34 mouse cellular contexts compared by ENCODE assay signal in genomic region chr11:118963926-118964325, GRCm38 (mm10). TPM values are rescaled to one million over a fixed set of nuclear protein-coding genes. Genes with fewer than 3 reads are reported as not detected.
DNase-seq lines count a peak whose midpoint lies in the region; ATAC-seq and TF ChIP-seq lines count a peak whose summit lies in the region.
"Had no signal": no experiment of that assay in that cellular context is flagged by ENCODE, and none has a peak within 500 bp of the region (broad histone marks: within the 10 kb centered on the region; RNA-seq: fewer than 3 reads in every experiment).

No protein-coding gene starts in this region.

- H3K27ac ChIP-seq in forebrain, embryonic 14.5 days (ENCODE audit: low read depth, low read length), result peak overlapping the region; percentile 22; the same call in 1 of the 2 replicates
- no peak overlapping the region for H3K27ac ChIP-seq in forebrain, postnatal 0 days (ENCODE audit: low read depth, low read length)
- H3K27ac ChIP-seq in forebrain, embryonic 15.5 days (replicated peaks), result peak overlapping the region; percentile 44; the same call in 1 of the 2 replicates
- no peak overlapping the region for H3K27ac ChIP-seq in neural tube, embryonic 15.5 days (replicated peaks)
- H3K27ac ChIP-seq: embryonic facial prominence, embryonic 15.5 days; heart, embryonic 10.5 days; heart, embryonic 15.5 days; hindbrain, embryonic 12.5 days; kidney, postnatal 0 days; limb, embryonic 13.5 days; lung, embryonic 15.5 days; midbrain, embryonic 12.5 days; neural tube, embryonic 13.5 days had no signal

- no peak for ATAC-seq in forebrain, embryonic 14.5 days
- no peak for ATAC-seq in forebrain, postnatal 0 days
- 0 out of 2 replicates have a peak, but pooled peaks have one; percentile 8 for ATAC-seq in forebrain, embryonic 15.5 days (replicated peaks)
- no peak for ATAC-seq in neural tube, embryonic 15.5 days (ENCODE audit: low FRiP score)
- ATAC-seq: CD4-positive, CD25-positive, alpha-beta regulatory T cell, adult 4 months; intestine, embryonic 16.5 days had no signal

- no peaks in the 10 kb centered on the region for H3K36me3 ChIP-seq in forebrain, embryonic 14.5 days (ENCODE audit: control insufficient read depth, insufficient read depth, low read length)
- H3K36me3 ChIP-seq in forebrain, postnatal 0 days (ENCODE audit: insufficient read depth), result no peaks in the 10 kb centered on the region
- H3K36me3 ChIP-seq in E14TG2a.4 (ENCODE audit: insufficient read depth, low read length), result no peaks in the 10 kb centered on the region
- H3K36me3 ChIP-seq in forebrain, embryonic 15.5 days, result no peaks in the 10 kb centered on the region
- H3K36me3 ChIP-seq in neural tube, embryonic 15.5 days, result no peaks in the 10 kb centered on the region
- H3K36me3 ChIP-seq: embryonic facial prominence, embryonic 15.5 days; heart, embryonic 10.5 days; heart, embryonic 15.5 days; hindbrain, embryonic 12.5 days; limb, embryonic 13.5 days; lung, embryonic 15.5 days; midbrain, embryonic 12.5 days; neural tube, embryonic 13.5 days had no signal

- DNase-seq in cerebellum, adult 9-11 months, result peak; percentile 57
- no peak for DNase-seq in cerebellum, adult 11-12 months
- no peak for DNase-seq in forebrain, embryonic 14.5 days (ENCODE audit: low spot score)
- no peak for DNase-seq in forebrain, postnatal 0 days
- DNase-seq: adrenal gland, postnatal 25 days; gastrocnemius, postnatal 25 days; heart, adult 11 months; kidney, adult 8-10 months; kidney, postnatal 4 days had no signal

- no peak for TF ChIP-seq CTCF in forebrain, postnatal 0 days (IDR thresholded peaks at IDR 0.05; ENCODE audit: low read depth)
- no peak for TF ChIP-seq CTCF in E14TG2a.4 (conservative IDR thresholded peaks at IDR 0.05; ENCODE audit: low read length)

- H3K9ac ChIP-seq in forebrain, embryonic 14.5 days (ENCODE audit: low read length), result no peak overlapping the region
- H3K9ac ChIP-seq in forebrain, postnatal 0 days, result no peak overlapping the region
- H3K9ac ChIP-seq in forebrain, embryonic 15.5 days (replicated peaks), result no peak overlapping the region
- H3K9ac ChIP-seq in neural tube, embryonic 15.5 days (replicated peaks), result no peak overlapping the region
- H3K9ac ChIP-seq: embryonic facial prominence, embryonic 15.5 days; heart, embryonic 15.5 days; hindbrain, embryonic 12.5 days; limb, embryonic 13.5 days; lung, embryonic 15.5 days; midbrain, embryonic 12.5 days; neural tube, embryonic 13.5 days had no signal

- H3K4me3 ChIP-seq in forebrain, embryonic 14.5 days (ENCODE audit: low read depth, low read length), result no peak overlapping the region
- H3K4me3 ChIP-seq in forebrain, postnatal 0 days (ENCODE audit: low read depth, low read length), result no peak overlapping the region
- H3K4me3 ChIP-seq in E14TG2a.4 (replicated peaks; ENCODE audit: low read length), result peak overlapping the region; percentile 32; the same call in 1 of the 2 replicates
- H3K4me3 ChIP-seq in forebrain, embryonic 15.5 days, result no peak overlapping the region
- no peak overlapping the region for H3K4me3 ChIP-seq in neural tube, embryonic 15.5 days (replicated peaks)
- H3K4me3 ChIP-seq: embryonic facial prominence, embryonic 15.5 days; heart, embryonic 10.5 days; heart, embryonic 15.5 days; hindbrain, embryonic 12.5 days; limb, embryonic 13.5 days; lung, embryonic 15.5 days; midbrain, embryonic 12.5 days; neural tube, embryonic 13.5 days had no signal

- WGBS in forebrain, embryonic 14.5 days, result 73% methylated on average over 5 of the region's 5 CpGs
- 68% methylated on average over 5 of the region's 5 CpGs for WGBS in forebrain, postnatal 0 days
- 70% methylated on average over 5 of the region's 5 CpGs for WGBS in forebrain, embryonic 15.5 days
- 72% methylated on average over 5 of the region's 5 CpGs for WGBS in neural tube, embryonic 15.5 days

- H3K27me3 ChIP-seq in forebrain, embryonic 14.5 days (replicated peaks; ENCODE audit: control insufficient read depth, insufficient read depth, low read length), result no peaks in the 10 kb centered on the region
- H3K27me3 ChIP-seq in forebrain, postnatal 0 days (ENCODE audit: insufficient read depth, low read length), result no peaks in the 10 kb centered on the region
- H3K27me3 ChIP-seq in E14TG2a.4 (ENCODE audit: insufficient read depth, low read length), result peaks cover 23% of the 10 kb centered on the region
- H3K27me3 ChIP-seq in forebrain, embryonic 15.5 days, result no peaks in the 10 kb centered on the region
- no peaks in the 10 kb centered on the region for H3K27me3 ChIP-seq in neural tube, embryonic 15.5 days (replicated peaks)
- H3K27me3 ChIP-seq: hindbrain, embryonic 12.5 days; limb, embryonic 13.5 days; lung, embryonic 15.5 days; neural tube, embryonic 13.5 days had no signal

- peaks cover 18% of the 10 kb centered on the region for H3K4me1 ChIP-seq in forebrain, embryonic 14.5 days (ENCODE audit: control insufficient read depth, insufficient read depth, low read length)
- H3K4me1 ChIP-seq in forebrain, postnatal 0 days (ENCODE audit: insufficient read depth), result peaks cover 7% of the 10 kb centered on the region
- peaks cover 21% of the 10 kb centered on the region for H3K4me1 ChIP-seq in E14TG2a.4 (replicated peaks; ENCODE audit: low read depth, low read length)
- peaks cover 24% of the 10 kb centered on the region for H3K4me1 ChIP-seq in forebrain, embryonic 15.5 days
- peaks cover 18% of the 10 kb centered on the region for H3K4me1 ChIP-seq in neural tube, embryonic 15.5 days
- H3K4me1 ChIP-seq: heart, embryonic 10.5 days; heart, embryonic 15.5 days; lung, embryonic 15.5 days had no signal

- no peaks in the 10 kb centered on the region for H3K9me3 ChIP-seq in forebrain, embryonic 14.5 days (replicated peaks; ENCODE audit: control insufficient read depth, low read length)
- H3K9me3 ChIP-seq in forebrain, postnatal 0 days (ENCODE audit: low read length), result no peaks in the 10 kb centered on the region
- H3K9me3 ChIP-seq in E14TG2a.4 (ENCODE audit: low read length), result no peaks in the 10 kb centered on the region
- H3K9me3 ChIP-seq in forebrain, embryonic 15.5 days, result no peaks in the 10 kb centered on the region
- no peaks in the 10 kb centered on the region for H3K9me3 ChIP-seq in neural tube, embryonic 15.5 days (replicated peaks)
- H3K9me3 ChIP-seq: embryonic facial prominence, embryonic 15.5 days; heart, embryonic 10.5 days; heart, embryonic 15.5 days; hindbrain, embryonic 12.5 days; limb, embryonic 13.5 days; lung, embryonic 15.5 days; midbrain, embryonic 12.5 days; neural tube, embryonic 13.5 days had no signal

- no peak overlapping the region for H3K4me2 ChIP-seq in forebrain, embryonic 14.5 days (ENCODE audit: low read length)
- no peak overlapping the region for H3K4me2 ChIP-seq in forebrain, postnatal 0 days (ENCODE audit: low read depth)
- H3K4me2 ChIP-seq in forebrain, embryonic 15.5 days (replicated peaks), result no peak overlapping the region
- no peak overlapping the region for H3K4me2 ChIP-seq in neural tube, embryonic 15.5 days
- H3K4me2 ChIP-seq: embryonic facial prominence, embryonic 15.5 days; heart, embryonic 15.5 days; hindbrain, embryonic 12.5 days; limb, embryonic 13.5 days; liver, embryonic 11.5 days; lung, embryonic 15.5 days; midbrain, embryonic 12.5 days; neural tube, embryonic 13.5 days had no signal

RNA-seq across cellular contexts. Expression of gene Enpp7, which starts 24.1 kb away (rescaled TPM):
- polyA plus RNA-seq in forebrain, embryonic 14.5 days (2014; fragmentation: Nextera tagmentation; extraction: Ambion mirVana), result not detected in 2 replicates
- total RNA-seq in forebrain, postnatal 0 days (2014; rRNA removed), result not detected in 2 replicates
- polyA plus RNA-seq in forebrain, postnatal 0 days (2015; fragmentation: Nextera tagmentation; extraction: Ambion mirVana), result not detected in 2 replicates
- not detected in 2 replicates for polyA plus RNA-seq in forebrain, embryonic 15.5 days (2015; fragmentation: Nextera tagmentation; extraction: Ambion mirVana)
- not detected in 2 replicates for polyA plus RNA-seq in neural tube, embryonic 15.5 days (2015; fragmentation: Nextera tagmentation; extraction: Ambion mirVana)
- total RNA-seq: adrenal gland, adult 18-20 months; adrenal gland, postnatal 25 days; gastrocnemius, adult 18-20 months; gastrocnemius, postnatal 25 days; heart, postnatal 25 days; left cerebral cortex, postnatal 14 days; megakaryocyte, adult 5-6 weeks had no signal
- polyA plus RNA-seq: CD4-positive, CD25-positive, alpha-beta regulatory T cell, adult 4 months; cortical plate, adult 2 months; embryonic facial prominence, embryonic 15.5 days; heart, embryonic 10.5 days; heart, embryonic 15.5 days; hindbrain, embryonic 12.5 days; kidney, postnatal 0 days; limb, embryonic 13.5 days; liver, embryonic 11.5 days; liver, embryonic 16.5 days; lung, embryonic 15.5 days; midbrain, embryonic 12.5 days; neural tube, embryonic 13.5 days; stomach, embryonic 14.5 days; testis, adult 2 months; thymus, postnatal 0 days had no signal

RNA-seq across cellular contexts. Expression of gene Rbfox3, which starts 52.5 kb away (rescaled TPM):
- polyA plus RNA-seq in forebrain, embryonic 14.5 days (2014; fragmentation: Nextera tagmentation; extraction: Ambion mirVana), result 28.2 and 32.3 TPM in 2 replicates
- 37.3 and 43.7 TPM in 2 replicates for total RNA-seq in forebrain, postnatal 0 days (2014; rRNA removed)
- 72.7 and 82.3 TPM in 2 replicates for polyA plus RNA-seq in forebrain, postnatal 0 days (2015; fragmentation: Nextera tagmentation; extraction: Ambion mirVana)
- polyA plus RNA-seq in forebrain, embryonic 15.5 days (2015; fragmentation: Nextera tagmentation; extraction: Ambion mirVana), result 51.1 and 57.2 TPM in 2 replicates
- 80.9 and 99.8 TPM in 2 replicates for polyA plus RNA-seq in neural tube, embryonic 15.5 days (2015; fragmentation: Nextera tagmentation; extraction: Ambion mirVana)
- total RNA-seq: megakaryocyte, adult 5-6 weeks had no signal
- polyA plus RNA-seq: CD4-positive, CD25-positive, alpha-beta regulatory T cell, adult 4 months had no signal

RNA-seq across cellular contexts. Expression of gene Cbx2, which starts 58.8 kb away (rescaled TPM):
- 19.2 and 22.1 TPM in 2 replicates for polyA plus RNA-seq in forebrain, embryonic 14.5 days (2014; fragmentation: Nextera tagmentation; extraction: Ambion mirVana)
- 9.2 and 15.2 TPM in 2 replicates for total RNA-seq in forebrain, postnatal 0 days (2014; rRNA removed)
- 6.4 TPM in 2 replicates for polyA plus RNA-seq in forebrain, postnatal 0 days (2015; fragmentation: Nextera tagmentation; extraction: Ambion mirVana)
- 30.4 and 31.8 TPM in 2 replicates for polyA plus RNA-seq in forebrain, embryonic 15.5 days (2015; fragmentation: Nextera tagmentation; extraction: Ambion mirVana)
- 8.3 and 13.3 TPM in 2 replicates for polyA plus RNA-seq in neural tube, embryonic 15.5 days (2015; fragmentation: Nextera tagmentation; extraction: Ambion mirVana)

Comparison
In these comparisons a context has a peak if more than half of its experiments do, and no peak if none do; other contexts are left out.
1. H3K27ac ChIP-seq: peak in forebrain, embryonic 14.5 days (single experiment) and forebrain, embryonic 15.5 days (single experiment); none in forebrain, postnatal 0 days (single experiment) and neural tube, embryonic 15.5 days (single experiment).